Mouse (Mus musculus): Measurements from ENCODE around the gene Cntnap5c.

- TF ChIP-seq CTCF (IDR thresholded peaks at IDR 0.05; ENCODE audit: control insufficient read depth, insufficient read depth, low read length) (no peak), POLR2A (IDR thresholded peaks at IDR 0.05; ENCODE audit: borderline replicate concordance, control insufficient read depth, low read depth, low read length) (no peak)
Observed at GRCm38 (mm10) chr17:57837090-57837971, 68.0 kb downstream of the Cntnap5c start.

Data from bone marrow, adult 2 months (tissue).